Mouse (Mus musculus) skeletal muscle tissue, postnatal 0 days (tissue): ENCODE results near the gene Llgl1. TPM values are rescaled to one million over a fixed set of nuclear protein-coding genes. Genes with fewer than 3 reads are reported as not detected.

Source experiments
- microRNA-seq, 2 experiments: library from miRNA; unstranded; fragments of <30 nt; microRNA quantifications; one replicate each; pipeline ENCODE4; 2016
- polyA plus RNA-seq: library from polyadenylated mRNA; unstranded; fragments of >200 nt; fragmentation: Nextera tagmentation; extraction: Ambion mirVana; gene quantifications from 2 replicates; pipeline ENCODE4 v1.2.1, GENCODE M21; 2015

The Llgl1 gene
- 13.6 and 14.3 TPM in 2 replicates for polyA plus RNA-seq

DNA sequence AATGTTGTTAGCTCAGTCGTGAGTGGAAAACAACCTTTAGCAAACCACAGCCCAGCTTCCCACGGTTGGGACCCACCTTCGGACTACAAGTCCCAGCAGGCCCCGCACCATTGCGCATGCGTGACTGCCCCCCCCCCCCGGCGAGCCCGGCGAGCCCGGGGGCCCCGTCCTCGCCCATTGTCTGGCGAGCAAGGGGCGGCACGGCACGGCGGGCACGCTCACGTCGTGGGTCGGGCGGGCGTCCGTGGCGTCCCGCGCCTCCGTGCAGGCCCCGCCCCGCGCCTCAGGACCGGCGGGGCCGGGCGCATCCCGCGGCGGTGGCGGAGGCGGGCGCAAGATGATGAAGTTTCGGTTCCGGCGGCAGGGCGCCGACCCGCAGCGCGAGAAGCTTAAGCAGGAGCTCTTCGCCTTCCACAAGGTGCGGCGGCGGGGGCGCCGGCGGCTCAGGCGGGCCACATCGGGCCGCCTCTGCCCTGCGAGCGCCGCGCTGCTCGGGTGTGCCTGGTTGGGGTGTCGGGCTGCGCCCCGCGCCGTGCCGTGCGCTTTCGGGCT, at the start of gene Llgl1:
Gene Llgl1, plus strand, starts transcription at position 200 of the 552 bp plus-strand sequence.

DNA sequence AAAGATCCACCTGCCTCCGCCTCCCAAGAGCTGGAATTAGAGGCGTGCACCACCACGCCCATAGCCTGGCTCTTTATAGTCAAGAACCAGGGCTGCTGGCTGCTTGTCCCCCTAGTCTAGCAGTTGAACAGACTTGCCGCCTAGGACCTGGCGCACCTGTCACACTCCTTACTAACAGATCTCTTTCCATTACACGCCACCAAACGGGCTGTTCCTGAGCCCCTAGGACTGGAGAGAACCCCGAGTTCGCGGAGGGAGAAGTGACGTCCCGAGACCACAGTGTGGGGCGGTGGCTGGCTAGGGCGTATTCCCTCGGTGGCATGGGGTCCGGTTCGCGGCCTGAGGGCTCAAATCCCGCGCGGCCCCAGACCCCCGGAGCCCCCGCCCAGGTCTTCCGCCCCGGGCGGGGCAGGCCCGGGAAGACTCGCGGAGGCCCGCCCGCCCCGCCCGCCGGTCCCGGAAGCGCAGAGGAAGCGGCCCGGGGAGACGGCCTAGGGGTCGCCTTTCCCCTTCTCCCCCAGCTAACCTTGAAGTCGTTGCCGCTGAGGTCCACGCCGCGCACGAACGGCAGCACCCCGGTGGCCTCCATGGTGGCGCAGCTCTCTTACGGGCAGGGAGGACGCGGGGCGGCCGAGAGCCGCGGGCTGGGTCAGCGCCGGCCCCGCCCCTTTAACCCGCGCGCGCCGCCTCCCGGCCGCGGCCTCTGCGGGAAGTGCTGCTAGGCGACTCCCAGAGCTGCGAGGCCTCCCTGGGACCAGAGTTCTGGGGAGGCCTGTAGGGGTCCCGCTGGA, 27.3 kb downstream of the Llgl1 start, which contains the start of gene Flii:
Gene Flii, minus strand, starts transcription at position 663 of the 791 bp plus-strand sequence.

DNA sequence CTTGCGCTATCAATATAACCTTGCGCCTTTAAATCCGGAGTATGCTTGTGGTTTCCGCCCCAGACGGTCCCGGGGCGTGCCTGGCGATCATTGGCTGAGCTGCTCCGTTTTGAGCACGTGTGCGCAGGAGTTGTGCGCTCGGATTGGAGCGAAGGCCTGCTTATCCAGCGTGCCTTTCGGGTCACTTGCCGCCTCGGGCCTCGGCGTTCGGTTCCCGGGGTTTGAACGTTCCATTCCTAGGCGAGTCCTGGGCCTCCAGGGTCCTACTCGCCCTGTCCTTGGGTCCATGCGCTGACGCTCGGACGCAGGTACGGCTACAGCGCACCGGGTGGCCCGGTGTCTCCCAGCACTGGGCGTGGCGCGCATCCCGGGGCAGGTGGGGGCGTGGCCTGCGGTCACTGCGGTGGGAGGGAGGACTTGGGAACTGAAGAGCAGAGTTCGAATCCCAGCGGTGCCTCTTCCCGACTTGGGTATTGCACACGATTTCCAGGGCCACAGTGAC, 28.8 kb downstream of the Llgl1 start, which contains the start of gene Mief2:
Gene Mief2, plus strand, starts transcription at position 139 of the 502 bp plus-strand sequence.

Small RNAs within 50 kb of the gene (microRNA-seq; reads per million reads assigned to microRNA genes)
- 0.51 to 1.1 reads per million in 2 experiments for gene Mir5100

Other genes with a start within 250 kb of the Llgl1 start
- 45.6 and 48.5 TPM in 2 replicates for gene Drg2, start 245.1 kb upstream of the Llgl1 start, polyA plus RNA-seq
- gene Myo15, start 230.4 kb upstream of the Llgl1 start, polyA plus RNA-seq, result 0.01 and 0.04 TPM in 2 replicates
- gene Alkbh5, start 163.3 kb upstream of the Llgl1 start, polyA plus RNA-seq, result 34.2 and 37.8 TPM in 2 replicates
- gene Flii, start 27.5 kb downstream of the Llgl1 start, polyA plus RNA-seq, result 54.8 and 57.8 TPM in 2 replicates
- 58.1 and 64.6 TPM in 2 replicates for gene Mief2, start 28.7 kb downstream of the Llgl1 start, polyA plus RNA-seq
- gene Top3a, start 77.6 kb downstream of the Llgl1 start, polyA plus RNA-seq, result 5.5 and 5.8 TPM in 2 replicates
- 3.0 and 3.3 TPM in 2 replicates for gene Smcr8, start 77.8 kb downstream of the Llgl1 start, polyA plus RNA-seq
- 34.0 and 39.1 TPM in 2 replicates for gene Shmt1, start 112.0 kb downstream of the Llgl1 start, polyA plus RNA-seq
- 18.2 and 29.2 TPM in 2 replicates for gene Dhrs7b, start 130.9 kb downstream of the Llgl1 start, polyA plus RNA-seq
- 65.9 and 68.5 TPM in 2 replicates for gene Tmem11, start 179.5 kb downstream of the Llgl1 start, polyA plus RNA-seq
- gene Natd1, start 215.0 kb downstream of the Llgl1 start, polyA plus RNA-seq, result 11.4 and 12.8 TPM in 2 replicates
- gene Map2k3, start 232.3 kb downstream of the Llgl1 start, polyA plus RNA-seq, result 63.7 and 71.7 TPM in 2 replicates